Mouse (Mus musculus): Measurements from ENCODE around the gene Csnk2a2.

DNA sequence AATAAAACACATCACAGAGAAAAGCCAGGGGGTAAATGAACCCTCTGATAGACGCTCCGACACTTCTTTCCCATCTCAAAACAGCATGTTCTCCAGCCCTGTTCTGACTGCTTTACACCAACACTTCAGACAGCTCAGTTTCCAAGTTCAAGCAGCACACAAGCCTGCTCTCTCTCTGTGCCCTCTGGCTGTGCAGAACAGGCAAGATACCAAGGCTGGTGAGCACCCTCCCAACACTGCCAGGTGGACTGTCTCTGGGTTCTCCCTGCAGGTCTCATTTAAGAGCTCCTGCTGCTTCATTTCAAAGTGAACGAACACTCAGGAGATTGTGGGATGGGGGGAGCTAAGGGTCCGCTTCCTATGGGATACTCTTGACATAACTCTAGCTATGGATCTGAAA, 56.7 kb downstream of the Csnk2a2 start:
- TF ChIP-seq CTCF (conservative IDR thresholded peaks at IDR 0.05; ENCODE audit: insufficient read depth, insufficient read length, low read depth, low read length) (no peak), POLR2A (IDR thresholded peaks at IDR 0.05; ENCODE audit: low read depth, low read length) (no peak)
